Mouse (Mus musculus): ENCODE data around the gene Kcnh3. TPM values are rescaled to one million over a fixed set of nuclear protein-coding genes. Genes with fewer than 3 reads are reported as not detected.
A peak's percentile ranks its signal among the peaks of the same experiment; 100 is the strongest.
"Not testable (repeated sequence)": the region's sequence is repeated elsewhere in the genome, so short reads cannot be mapped to it uniquely, and the experiment has no call there.

The Kcnh3 gene
- total and polyA plus RNA-seq, 2 experiments = 0.09 TPM; not detected in 1

- H3K9ac ChIP-seq (ENCODE audit: low read depth, low read length) = no peak overlapping the region
- 92% methylated on average over 10 of the region's 10 CpGs for WGBS
- no peak for TF ChIP-seq CTCF (IDR thresholded peaks at IDR 0.05; ENCODE audit: low read depth, low read length)
Measured at GRCm38 (mm10) chr15:99242045-99242444, 17.4 kb downstream of the Kcnh3 start.

GRCm38 (mm10) chr15:99246736-99247135 is 22.1 kb downstream of the Kcnh3 start:
- not testable (repeated sequence) for H3K9ac ChIP-seq (ENCODE audit: low read depth, low read length); H3K27ac ChIP-seq (replicated peaks; ENCODE audit: insufficient read depth, low read depth, low read length); H3K79me2 ChIP-seq (ENCODE audit: control insufficient read depth, insufficient read depth, low read length); DNase-seq (ENCODE audit: extremely low read depth, low read depth, low spot score); H3K4me3 ChIP-seq (ENCODE audit: insufficient read depth, low read depth, low read length); H3K4me1 ChIP-seq (ENCODE audit: control insufficient read depth, insufficient read depth, low read length); H3K27me3 ChIP-seq (ENCODE audit: control insufficient read depth, insufficient read depth, low read length); H3K36me3 ChIP-seq (ENCODE audit: control insufficient read depth, insufficient read depth, low read length)
- WGBS = 92% methylated on average over 6 of the region's 6 CpGs

More at GRCm38 (mm10) chr15:99242045-99242444, 17.4 kb downstream of the Kcnh3 start:
- H3K27me3 ChIP-seq (ENCODE audit: control insufficient read depth, insufficient read depth, low read length) = no peaks in the 10 kb centered on the region
- H3K79me2 ChIP-seq (ENCODE audit: control insufficient read depth, insufficient read depth, low read length) = no peaks in the 10 kb centered on the region
- no peak overlapping the region for H3K27ac ChIP-seq (replicated peaks; ENCODE audit: insufficient read depth, low read depth, low read length)
- DNase-seq (ENCODE audit: extremely low read depth, low read depth, low spot score) = no peak
- H3K4me3 ChIP-seq (ENCODE audit: insufficient read depth, low read depth, low read length) = no peak overlapping the region
- H3K36me3 ChIP-seq (ENCODE audit: control insufficient read depth, insufficient read depth, low read length) = peaks cover 6% of the 10 kb centered on the region; the same call in 1 of the 2 replicates
- no peaks in the 10 kb centered on the region for H3K4me1 ChIP-seq (ENCODE audit: control insufficient read depth, insufficient read depth, low read length)

DNA sequence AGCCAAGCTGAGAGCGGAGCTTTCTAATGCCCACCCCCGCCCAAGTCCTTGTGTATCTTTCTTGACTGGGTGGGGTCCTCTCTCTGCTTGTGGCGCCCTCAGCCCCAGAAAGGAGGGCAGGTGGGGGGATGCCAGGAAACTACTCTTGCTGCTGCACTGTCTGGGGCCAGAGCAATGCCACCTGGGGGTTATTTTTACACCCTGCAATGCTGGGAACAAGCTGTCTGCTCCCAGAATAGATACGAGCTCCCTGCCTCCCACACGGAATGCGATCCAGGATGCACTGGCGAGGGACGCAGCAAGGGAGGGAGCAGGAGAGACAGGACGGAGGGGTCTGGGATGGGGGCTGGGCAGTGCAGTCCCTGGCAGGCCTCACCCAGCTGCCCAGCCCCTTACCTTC is 24.3 kb downstream of the Kcnh3 start:
- Histone ChIP-seq H3K27ac (replicated peaks; ENCODE audit: insufficient read depth, low read depth, low read length) (no peak overlapping the region), H3K27me3 (ENCODE audit: control insufficient read depth, insufficient read depth, low read length) (no peaks in the 10 kb centered on the region), H3K4me3 (ENCODE audit: insufficient read depth, low read depth, low read length) (no peak overlapping the region), H3K79me2 (ENCODE audit: control insufficient read depth, insufficient read depth, low read length) (peaks cover 5% of the 10 kb centered on the region; the same call in 1 of the 2 replicates), H3K4me1 (ENCODE audit: control insufficient read depth, insufficient read depth, low read length) (peaks cover 5% of the 10 kb centered on the region; the same call in 1 of the 2 replicates), H3K9ac (ENCODE audit: low read depth, low read length) (no peak overlapping the region), H3K36me3 (ENCODE audit: control insufficient read depth, insufficient read depth, low read length) (peaks cover 6% of the 10 kb centered on the region)
- DNase-seq (ENCODE audit: extremely low read depth, low read depth, low spot score) = no peak
- TF ChIP-seq POLR2A (IDR thresholded peaks at IDR 0.05; ENCODE audit: extremely low read depth, insufficient read depth, low read length) = no peak
- no peak for TF ChIP-seq CTCF (IDR thresholded peaks at IDR 0.05; ENCODE audit: low read depth, low read length)
- 93% methylated on average over 9 of the region's 9 CpGs for WGBS

- no peak overlapping the region for H3K27ac ChIP-seq (replicated peaks; ENCODE audit: insufficient read depth, low read depth, low read length)
- no peak overlapping the region for H3K9ac ChIP-seq (ENCODE audit: low read depth, low read length)
- H3K36me3 ChIP-seq (ENCODE audit: control insufficient read depth, insufficient read depth, low read length) = peaks cover 4% of the 10 kb centered on the region
- no peak overlapping the region for H3K4me3 ChIP-seq (ENCODE audit: insufficient read depth, low read depth, low read length)
- 93% methylated on average over 11 of the region's 11 CpGs for WGBS
- DNase-seq (ENCODE audit: extremely low read depth, low read depth, low spot score) = no peak
- no peak for TF ChIP-seq CTCF (IDR thresholded peaks at IDR 0.05; ENCODE audit: low read depth, low read length)
- TF ChIP-seq POLR2A (IDR thresholded peaks at IDR 0.05; ENCODE audit: extremely low read depth, insufficient read depth, low read length) = no peak
- H3K79me2 ChIP-seq (ENCODE audit: control insufficient read depth, insufficient read depth, low read length) = peaks cover 5% of the 10 kb centered on the region; the same call in 1 of the 2 replicates
- peaks cover 5% of the 10 kb centered on the region; the same call in 1 of the 2 replicates for H3K4me1 ChIP-seq (ENCODE audit: control insufficient read depth, insufficient read depth, low read length)
- H3K27me3 ChIP-seq (ENCODE audit: control insufficient read depth, insufficient read depth, low read length) = no peaks in the 10 kb centered on the region
Measured at GRCm38 (mm10) chr15:99249938-99250337, 25.3 kb downstream of the Kcnh3 start.

GRCm38 (mm10) chr15:99251111-99251510 is 26.4 kb downstream of the Kcnh3 start:
- WGBS = under 1% methylated on average over 15 of the region's 15 CpGs
- H3K27ac ChIP-seq (replicated peaks; ENCODE audit: insufficient read depth, low read depth, low read length) = not testable (repeated sequence)

DNA sequence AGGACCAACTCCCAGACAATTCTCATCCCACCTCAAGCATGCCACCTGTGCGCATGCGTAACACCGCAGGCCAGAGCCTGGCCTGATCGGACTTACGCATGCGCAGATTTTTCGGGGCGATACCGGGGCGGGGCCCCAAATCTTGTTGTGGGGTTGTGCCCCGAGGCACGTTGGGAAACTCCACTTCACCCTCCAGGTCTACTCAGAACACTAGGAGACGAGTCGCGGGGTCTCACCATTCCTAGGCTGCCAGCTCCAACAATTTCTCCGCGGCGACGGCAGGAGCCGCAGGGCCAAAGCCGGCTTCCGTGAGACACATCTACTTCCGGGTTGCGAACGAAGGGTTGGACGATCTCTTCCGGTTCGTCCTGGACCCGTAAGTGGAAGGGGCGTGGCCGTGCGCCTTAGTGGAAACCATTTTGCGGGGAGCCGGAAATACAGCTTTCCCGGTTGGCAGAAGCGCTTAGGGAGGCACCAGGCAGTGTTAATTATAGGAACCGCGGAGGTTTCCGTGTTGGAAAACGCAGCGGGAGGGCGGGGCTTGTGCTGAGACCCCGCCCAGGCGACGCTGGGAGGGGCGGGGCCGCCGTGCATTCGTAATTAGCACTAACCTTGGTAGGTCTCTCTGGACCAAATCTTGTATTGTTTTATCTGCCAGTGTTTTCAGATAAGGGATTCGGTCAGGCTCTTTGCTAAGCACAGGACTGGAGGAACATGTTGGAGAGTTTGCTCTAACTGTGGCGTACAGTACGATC is 27.1 kb downstream of the Kcnh3 start, which contains the start of gene Mcrs1:
Gene Mcrs1, minus strand, starts transcription at position 336 of the 755 bp plus-strand sequence.
- H3K36me3 ChIP-seq (ENCODE audit: control insufficient read depth, insufficient read depth, low read length) = peaks cover 3% of the 10 kb centered on the region; the same call in 1 of the 2 replicates
- WGBS = under 1% methylated on average over 52 of the region's 52 CpGs
- H3K79me2 ChIP-seq (ENCODE audit: control insufficient read depth, insufficient read depth, low read length) = peaks cover 5% of the 10 kb centered on the region; the same call in 1 of the 2 replicates
- peak within 1 kb of the TSS; percentile 96 for H3K27ac ChIP-seq (replicated peaks; ENCODE audit: insufficient read depth, low read depth, low read length)
- H3K4me1 ChIP-seq (ENCODE audit: control insufficient read depth, insufficient read depth, low read length) = peaks cover 5% of the 10 kb centered on the region; the same call in 1 of the 2 replicates
- peak; percentile 96 for DNase-seq (ENCODE audit: extremely low read depth, low read depth, low spot score)
- no peaks in the 10 kb centered on the region for H3K27me3 ChIP-seq (ENCODE audit: control insufficient read depth, insufficient read depth, low read length)
- peak within 1 kb of the TSS; percentile 84 for H3K4me3 ChIP-seq (ENCODE audit: insufficient read depth, low read depth, low read length)
- peak within 1 kb of the TSS; percentile 84 for H3K9ac ChIP-seq (ENCODE audit: low read depth, low read length)
- TF ChIP-seq CTCF (IDR thresholded peaks at IDR 0.05; ENCODE audit: low read depth, low read length) = no peak
- 0 out of 2 replicates have a peak, but pooled peaks have one; percentile 22 for TF ChIP-seq POLR2A (IDR thresholded peaks at IDR 0.05; ENCODE audit: extremely low read depth, insufficient read depth, low read length)

More at GRCm38 (mm10) chr15:99251111-99251510, 26.4 kb downstream of the Kcnh3 start:
- not testable (repeated sequence) for H3K27me3 ChIP-seq (ENCODE audit: control insufficient read depth, insufficient read depth, low read length); H3K79me2 ChIP-seq (ENCODE audit: control insufficient read depth, insufficient read depth, low read length); H3K36me3 ChIP-seq (ENCODE audit: control insufficient read depth, insufficient read depth, low read length); H3K4me1 ChIP-seq (ENCODE audit: control insufficient read depth, insufficient read depth, low read length)
- peak overlapping the region; percentile 55 for H3K4me3 ChIP-seq (ENCODE audit: insufficient read depth, low read depth, low read length)
- peak overlapping the region; percentile 51 for H3K9ac ChIP-seq (ENCODE audit: low read depth, low read length)
- peak; percentile 5 for DNase-seq (ENCODE audit: extremely low read depth, low read depth, low spot score)
